Comparison of ENCODE assay signal across 12 mouse cellular contexts in genomic region chr15:94565854-94566253, GRCm38 (mm10). TPM values are rescaled to one million over a fixed set of nuclear protein-coding genes. Genes with fewer than 3 reads are reported as not detected.
DNase-seq lines count a peak whose midpoint lies in the region; ATAC-seq lines count a peak whose summit lies in the region.
"Had no signal": no experiment of that assay in that cellular context is flagged by ENCODE, and none has a peak within 500 bp of the region (broad histone marks: within the 10 kb centered on the region; RNA-seq: fewer than 3 reads in every experiment).

No protein-coding gene starts in this region.

- no peaks in the 10 kb centered on the region for H3K27me3 ChIP-seq in kidney, embryonic 14.5 days (ENCODE audit: control insufficient read depth, insufficient read depth, low read length)
- no peaks in the 10 kb centered on the region for H3K27me3 ChIP-seq in kidney, embryonic 16.5 days (ENCODE audit: insufficient read depth, low read length)
- H3K27me3 ChIP-seq: CH12.LX had no signal

- 91% methylated on average over 9 of the region's 9 CpGs for WGBS in kidney, embryonic 14.5 days
- 87% methylated on average over 9 of the region's 9 CpGs for WGBS in kidney, embryonic 16.5 days

- H3K27ac ChIP-seq in kidney, embryonic 14.5 days (ENCODE audit: low read depth, low read length) = no peak overlapping the region
- H3K27ac ChIP-seq in kidney, embryonic 16.5 days (ENCODE audit: low read length) = no peak overlapping the region
- H3K27ac ChIP-seq: liver, embryonic 14.5 days had no signal

- H3K36me3 ChIP-seq in kidney, embryonic 14.5 days (ENCODE audit: control insufficient read depth, insufficient read depth, low read length) = no peaks in the 10 kb centered on the region
- H3K36me3 ChIP-seq in kidney, embryonic 16.5 days (ENCODE audit: insufficient read depth, low read length) = peaks cover 4% of the 10 kb centered on the region; the same call in 1 of the 2 replicates

- intact Hi-C loops in gastrocnemius, postnatal 14 days (cut with DNase I; ENCODE audit: low total_unique reads) = no loop called here

- H3K4me1 ChIP-seq in kidney, embryonic 14.5 days (ENCODE audit: control insufficient read depth, insufficient read depth, low read length) = no peaks in the 10 kb centered on the region
- H3K4me1 ChIP-seq in kidney, embryonic 16.5 days (ENCODE audit: insufficient read depth, low read length) = no peaks in the 10 kb centered on the region

- peak; percentile 77 for ATAC-seq in inflammation-experienced regulatory T-cells, adult 6 months
- ATAC-seq in kidney, embryonic 14.5 days (ENCODE audit: low FRiP score, low TSS enrichment) = no peak
- ATAC-seq in kidney, embryonic 16.5 days (ENCODE audit: low FRiP score, low TSS enrichment) = no peak
- ATAC-seq: forebrain, embryonic 16.5 days had no signal

- no peaks in the 10 kb centered on the region for H3K9me3 ChIP-seq in kidney, embryonic 14.5 days (ENCODE audit: control insufficient read depth, low read length)
- no peaks in the 10 kb centered on the region for H3K9me3 ChIP-seq in kidney, embryonic 16.5 days (ENCODE audit: low read length)

- no peak overlapping the region for H3K9ac ChIP-seq in kidney, embryonic 14.5 days (ENCODE audit: low read depth, low read length)
- H3K9ac ChIP-seq in kidney, embryonic 16.5 days (replicated peaks; ENCODE audit: low read length) = no peak overlapping the region
- H3K9ac ChIP-seq: liver, embryonic 14.5 days had no signal

- no peak overlapping the region for H3K4me3 ChIP-seq in kidney, embryonic 14.5 days (ENCODE audit: low read length)
- no peak overlapping the region for H3K4me3 ChIP-seq in kidney, embryonic 16.5 days (ENCODE audit: low read length)

- DNase-seq in CD4-positive, CD25-positive, alpha-beta regulatory T cell, adult 2 months (ENCODE audit: low read depth, low spot score) = peak; percentile 65
- DNase-seq in R1 (ENCODE audit: low read depth, low spot score) = peak; percentile 97
- DNase-seq in monocyte, adult 2 months (ENCODE audit: low read depth in 1 of 2, low spot score in 2 of 2) = peak; percentile 13 to 38
- DNase-seq in gastrocnemius, postnatal 14 days = no peak
- DNase-seq in layer of hippocampus, adult 18-20 months (ENCODE audit: low spot score in 2 of 2) = no peak
- DNase-seq: thymus, postnatal 36 days had no signal

- H3K4me2 ChIP-seq in kidney, embryonic 14.5 days (replicated peaks; ENCODE audit: low read depth, low read length) = no peak overlapping the region
- H3K4me2 ChIP-seq in kidney, embryonic 16.5 days (replicated peaks; ENCODE audit: low read depth, low read length) = no peak overlapping the region

RNA-seq across cellular contexts. Expression of gene Irak4, which starts 22.4 kb away (rescaled TPM):
- polyA plus RNA-seq in inflammation-experienced regulatory T-cells, adult 6 months (2017; shearing (Covaris generic)) = 10 to 100 TPM; 33.4 to 36.6 (median 35.7) TPM
- 1 to 10 TPM; 2.9 to 3.7 TPM for total RNA-seq in gastrocnemius, postnatal 14 days (2021)
- 1 to 10 TPM; 2.4 to 2.5 TPM for total RNA-seq in layer of hippocampus, adult 18-20 months (2021)
- polyA plus RNA-seq in kidney, embryonic 14.5 days (2014; fragmentation: Nextera tagmentation; extraction: Ambion mirVana) = 5.5 and 10.4 TPM in 2 replicates
- polyA plus RNA-seq in kidney, embryonic 16.5 days (2015; fragmentation: Nextera tagmentation; extraction: Ambion mirVana) = 16.9 and 17.4 TPM in 2 replicates

RNA-seq across cellular contexts. Expression of gene Pus7l, which starts 22.5 kb away (rescaled TPM):
- polyA plus RNA-seq in inflammation-experienced regulatory T-cells, adult 6 months (2017; shearing (Covaris generic)) = 10 to 100 TPM in 1 of 3 experiments, 1 to 10 TPM in 2; 6.7 to 10.6 (median 9.8) TPM
- total RNA-seq in gastrocnemius, postnatal 14 days (2021) = 1 to 10 TPM; 1.7 to 2.1 TPM
- total RNA-seq in layer of hippocampus, adult 18-20 months (2021) = 1 to 10 TPM; 2.7 to 3.5 TPM
- polyA plus RNA-seq in kidney, embryonic 14.5 days (2014; fragmentation: Nextera tagmentation; extraction: Ambion mirVana) = 9.2 and 11.4 TPM in 2 replicates
- polyA plus RNA-seq in kidney, embryonic 16.5 days (2015; fragmentation: Nextera tagmentation; extraction: Ambion mirVana) = 9.0 and 9.5 TPM in 2 replicates

RNA-seq across cellular contexts. Expression of gene Twf1, which starts 23.8 kb away (rescaled TPM):
- polyA plus RNA-seq in inflammation-experienced regulatory T-cells, adult 6 months (2017; shearing (Covaris generic)) = 10 to 100 TPM; 55.1 to 60.8 (median 58.3) TPM
- 10 to 100 TPM; 15.9 to 17.0 TPM for total RNA-seq in gastrocnemius, postnatal 14 days (2021)
- total RNA-seq in layer of hippocampus, adult 18-20 months (2021) = 10 to 100 TPM; 57.1 to 75.3 TPM
- polyA plus RNA-seq in kidney, embryonic 14.5 days (2014; fragmentation: Nextera tagmentation; extraction: Ambion mirVana) = 67.7 and 86.5 TPM in 2 replicates
- polyA plus RNA-seq in kidney, embryonic 16.5 days (2015; fragmentation: Nextera tagmentation; extraction: Ambion mirVana) = 101 and 103 TPM in 2 replicates

Comparison
In these comparisons a context has a peak if more than half of its experiments do, and no peak if none do; other contexts are left out.
1. DNase-seq: peak in CD4-positive, CD25-positive, alpha-beta regulatory T cell, adult 2 months (single experiment), R1 (single experiment) and monocyte, adult 2 months (2 of 2); none in gastrocnemius, postnatal 14 days (single experiment) and layer of hippocampus, adult 18-20 months (0 of 2).